ENCODE assay signal across 8 mouse cellular contexts in the genomic region with DNA sequence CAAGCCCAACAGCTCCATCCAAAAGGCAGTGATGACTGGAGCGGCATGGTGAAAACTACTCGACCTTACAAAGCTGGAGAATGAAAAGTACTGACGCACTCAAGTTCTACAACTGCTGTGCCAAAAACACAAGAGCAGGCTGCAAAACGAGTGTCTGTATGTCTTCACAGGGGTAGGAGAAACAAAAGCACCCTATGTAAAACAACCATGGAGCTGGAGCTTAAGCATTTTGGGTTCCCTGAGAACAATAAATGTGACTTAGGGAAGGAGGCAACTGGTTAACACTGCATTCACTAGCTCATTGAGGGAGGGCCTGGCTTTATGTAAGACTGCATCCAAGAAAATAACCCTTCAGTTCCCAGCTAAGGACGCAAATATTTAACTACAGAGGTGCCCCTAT.
DNase-seq lines count a peak whose midpoint lies in the region; ATAC-seq and TF ChIP-seq lines count a peak whose summit lies in the region.

No protein-coding gene starts in this region.

- no peaks in the 10 kb centered on the region for H3K9me3 ChIP-seq in embryonic facial prominence, embryonic 13.5 days
- no peaks in the 10 kb centered on the region for H3K9me3 ChIP-seq in hindbrain, postnatal 0 days (ENCODE audit: low read length)
- no peaks in the 10 kb centered on the region for H3K9me3 ChIP-seq in midbrain, embryonic 16.5 days (replicated peaks; ENCODE audit: control insufficient read depth, low read length, poor library complexity, severe bottlenecking)

- H3K27me3 ChIP-seq in kidney, adult 2 months (replicated peaks; ENCODE audit: control insufficient read depth, insufficient read depth, low read length) = no peaks in the 10 kb centered on the region
- no peaks in the 10 kb centered on the region for H3K27me3 ChIP-seq in embryonic facial prominence, embryonic 13.5 days
- no peaks in the 10 kb centered on the region for H3K27me3 ChIP-seq in hindbrain, postnatal 0 days (ENCODE audit: insufficient read depth, low read length)
- no peaks in the 10 kb centered on the region for H3K27me3 ChIP-seq in midbrain, embryonic 16.5 days (ENCODE audit: control insufficient read depth, insufficient read depth, low read depth, low read length)

- no peak overlapping the region for H3K9ac ChIP-seq in embryonic facial prominence, embryonic 13.5 days
- H3K9ac ChIP-seq in hindbrain, postnatal 0 days (replicated peaks; ENCODE audit: low read length) = peak overlapping the region; percentile 17; the same call in 1 of the 2 replicates
- H3K9ac ChIP-seq in midbrain, embryonic 16.5 days (ENCODE audit: low read depth, low read length) = no peak overlapping the region

- WGBS in kidney, adult 2 months = 5% methylated on average over 5 of the region's 5 CpGs
- 47% methylated on average over 5 of the region's 5 CpGs for WGBS in embryonic facial prominence, embryonic 13.5 days
- WGBS in hindbrain, postnatal 0 days = 19% methylated on average over 5 of the region's 5 CpGs
- WGBS in midbrain, embryonic 16.5 days = 17% methylated on average over 5 of the region's 5 CpGs

- no peak for DNase-seq in kidney, adult 2 months
- no peak for DNase-seq in kidney, adult 9 months
- no peak for DNase-seq in hindbrain, postnatal 0 days (ENCODE audit: low spot score)
- no peak for DNase-seq in right cerebral cortex, adult 18-20 months
- no peak for DNase-seq in spleen, adult 18-20 months
- DNase-seq in layer of hippocampus, adult 18-20 months (ENCODE audit: low spot score in 2 of 2) = no peak

- no peak for TF ChIP-seq CTCF in kidney, adult 2 months (conservative IDR thresholded peaks at IDR 0.05; ENCODE audit: insufficient read depth, insufficient read length, low read depth, low read length)
- no peak for TF ChIP-seq CTCF in hindbrain, postnatal 0 days (IDR thresholded peaks at IDR 0.05; ENCODE audit: low read depth)

- H3K4me1 ChIP-seq in kidney, adult 2 months (ENCODE audit: control insufficient read depth, insufficient read depth, low read length) = peaks cover 13% of the 10 kb centered on the region; the same call in 1 of the 2 replicates
- peaks cover 12% of the 10 kb centered on the region for H3K4me1 ChIP-seq in embryonic facial prominence, embryonic 13.5 days
- 0 out of 2 replicates have a peak, but pooled peaks cover 3% of the 10 kb centered on the region for H3K4me1 ChIP-seq in hindbrain, postnatal 0 days (ENCODE audit: insufficient read depth, low read length)
- peaks cover 7% of the 10 kb centered on the region for H3K4me1 ChIP-seq in midbrain, embryonic 16.5 days (ENCODE audit: control insufficient read depth, insufficient read depth, low read length)

- H3K4me2 ChIP-seq in embryonic facial prominence, embryonic 13.5 days = peak overlapping the region; percentile 77
- H3K4me2 ChIP-seq in hindbrain, postnatal 0 days (ENCODE audit: low read depth, low read length) = peak overlapping the region; percentile 81
- peak overlapping the region; percentile 31 for H3K4me2 ChIP-seq in midbrain, embryonic 16.5 days (ENCODE audit: low read length)

- no peak for TF ChIP-seq POLR2A in kidney, adult 2 months (IDR thresholded peaks at IDR 0.05; ENCODE audit: low read depth, low read length)

- peak overlapping the region; percentile 66 for H3K27ac ChIP-seq in kidney, adult 2 months (ENCODE audit: insufficient read depth, low read depth, low read length)
- H3K27ac ChIP-seq in embryonic facial prominence, embryonic 13.5 days = no peak overlapping the region
- 0 out of 2 replicates have a peak overlapping the region, but pooled peaks have one; percentile 32 for H3K27ac ChIP-seq in hindbrain, postnatal 0 days
- no peak overlapping the region for H3K27ac ChIP-seq in midbrain, embryonic 16.5 days (ENCODE audit: low read length)

- H3K36me3 ChIP-seq in kidney, adult 2 months (ENCODE audit: control insufficient read depth, insufficient read depth, low read length) = no peaks in the 10 kb centered on the region
- H3K36me3 ChIP-seq in embryonic facial prominence, embryonic 13.5 days = no peaks in the 10 kb centered on the region
- H3K36me3 ChIP-seq in hindbrain, postnatal 0 days (ENCODE audit: insufficient read depth, low read length) = no peaks in the 10 kb centered on the region
- no peaks in the 10 kb centered on the region for H3K36me3 ChIP-seq in midbrain, embryonic 16.5 days (ENCODE audit: control insufficient read depth, insufficient read depth, low read length)

- no peak for ATAC-seq in embryonic facial prominence, embryonic 13.5 days (ENCODE audit: insufficient number of reproducible peaks, insufficient read depth, low FRiP score, low TSS enrichment, low read depth)
- ATAC-seq in hindbrain, postnatal 0 days = no peak
- no peak for ATAC-seq in midbrain, embryonic 16.5 days

- H3K4me3 ChIP-seq in kidney, adult 2 months (ENCODE audit: insufficient read depth, low read depth, low read length) = peak overlapping the region; percentile 53
- H3K4me3 ChIP-seq in embryonic facial prominence, embryonic 13.5 days = peak overlapping the region; percentile 21; the same call in 1 of the 2 replicates
- H3K4me3 ChIP-seq in hindbrain, postnatal 0 days (ENCODE audit: low read length) = peak overlapping the region; percentile 91
- H3K4me3 ChIP-seq in midbrain, embryonic 16.5 days (ENCODE audit: low read depth, low read length) = peak overlapping the region; percentile 21

Comparison
In these comparisons a context has a peak if more than half of its experiments do, and no peak if none do; other contexts are left out.
1. H3K27ac ChIP-seq: peak in kidney, adult 2 months (single experiment) and hindbrain, postnatal 0 days (single experiment); none in embryonic facial prominence, embryonic 13.5 days (single experiment) and midbrain, embryonic 16.5 days (single experiment).
2. H3K4me3 ChIP-seq: peak in every context shown above with its lines; median percentile 91 in hindbrain, postnatal 0 days; 53 in kidney, adult 2 months; 21 in embryonic facial prominence, embryonic 13.5 days; 21 in midbrain, embryonic 16.5 days.
3. H3K4me2 ChIP-seq: peak in every context shown above with its lines; median percentile 81 in hindbrain, postnatal 0 days; 77 in embryonic facial prominence, embryonic 13.5 days; 31 in midbrain, embryonic 16.5 days.